8 mouse cellular contexts compared by ENCODE assay signal in the genomic region with DNA sequence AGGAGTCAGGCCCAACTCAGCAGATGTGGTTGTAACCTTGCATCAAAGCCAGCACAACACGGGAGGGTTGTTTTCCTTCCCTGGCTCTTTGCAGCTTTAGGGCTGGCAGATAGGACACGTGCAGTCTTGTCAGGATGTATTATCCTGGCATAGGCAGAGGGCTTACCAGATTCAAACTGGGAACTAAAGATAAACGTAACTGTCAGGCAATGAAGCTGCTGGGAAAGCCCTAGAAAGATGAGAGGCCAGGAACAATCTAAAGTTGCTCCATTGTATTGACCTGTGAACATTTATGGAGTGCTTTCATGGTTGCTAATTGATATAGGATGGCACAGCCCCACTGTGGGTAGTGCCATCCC. TPM values are rescaled to one million over a fixed set of nuclear protein-coding genes. Genes with fewer than 3 reads are reported as not detected.
A peak's percentile ranks its signal among the peaks of the same experiment; 100 is the strongest.
DNase-seq lines count a peak whose midpoint lies in the region; ATAC-seq and TF ChIP-seq lines count a peak whose summit lies in the region.

No protein-coding gene starts in this region.

- H3K4me2 ChIP-seq in embryonic facial prominence, embryonic 13.5 days, result peak overlapping the region; percentile 78
- H3K4me2 ChIP-seq in intestine, postnatal 0 days (replicated peaks; ENCODE audit: low read depth), result peak overlapping the region; percentile 69
- H3K4me2 ChIP-seq in neural tube, embryonic 13.5 days, result peak overlapping the region; percentile 72

- no peaks in the 10 kb centered on the region for H3K27me3 ChIP-seq in embryonic facial prominence, embryonic 13.5 days
- H3K27me3 ChIP-seq in intestine, postnatal 0 days (replicated peaks; ENCODE audit: control insufficient read depth, insufficient read depth, low read length), result no peaks in the 10 kb centered on the region
- no peaks in the 10 kb centered on the region for H3K27me3 ChIP-seq in neural tube, embryonic 13.5 days

- no peak for TF ChIP-seq CTCF in layer of hippocampus, adult 2 months (conservative IDR thresholded peaks at IDR 0.05)
- no peak for TF ChIP-seq CTCF in intestine, postnatal 0 days (IDR thresholded peaks at IDR 0.05; ENCODE audit: low read depth)

- peak overlapping the region; percentile 88 for H3K9ac ChIP-seq in embryonic facial prominence, embryonic 13.5 days
- H3K9ac ChIP-seq in intestine, postnatal 0 days (ENCODE audit: low read depth, low read length), result 0 out of 2 replicates have a peak overlapping the region, but pooled peaks have one; percentile 59
- H3K9ac ChIP-seq in neural tube, embryonic 13.5 days, result peak overlapping the region; percentile 84

- peak overlapping the region; percentile 93 for H3K27ac ChIP-seq in layer of hippocampus, adult 2 months
- peak overlapping the region; percentile 87 for H3K27ac ChIP-seq in embryonic facial prominence, embryonic 13.5 days
- peak overlapping the region; percentile 62; the same call in 1 of the 2 replicates for H3K27ac ChIP-seq in intestine, postnatal 0 days (ENCODE audit: low read depth, low read length)
- peak overlapping the region; percentile 83 for H3K27ac ChIP-seq in neural tube, embryonic 13.5 days (replicated peaks)

- DNase-seq in layer of hippocampus, adult 2 months (ENCODE audit: low spot score in 2 of 2), result no peak
- DNase-seq in layer of hippocampus, postnatal 36 days, result no peak
- DNase-seq in cerebellum, adult 11 months, result no peak
- DNase-seq in thymus, postnatal 10 days (ENCODE audit: low spot score in 2 of 2), result no peak

- peak overlapping the region; percentile 78 for H3K4me3 ChIP-seq in layer of hippocampus, adult 2 months
- peak overlapping the region; percentile 71 for H3K4me3 ChIP-seq in embryonic facial prominence, embryonic 13.5 days
- peak overlapping the region; percentile 49; the same call in 1 of the 2 replicates for H3K4me3 ChIP-seq in intestine, postnatal 0 days (ENCODE audit: low read depth, low read length)
- H3K4me3 ChIP-seq in neural tube, embryonic 13.5 days, result peak overlapping the region; percentile 58

- H3K36me3 ChIP-seq in embryonic facial prominence, embryonic 13.5 days, result peaks cover 44% of the 10 kb centered on the region
- peaks cover 27% of the 10 kb centered on the region for H3K36me3 ChIP-seq in intestine, postnatal 0 days (ENCODE audit: control insufficient read depth, insufficient read depth)
- H3K36me3 ChIP-seq in neural tube, embryonic 13.5 days, result peaks cover 44% of the 10 kb centered on the region

- peaks cover 11% of the 10 kb centered on the region for H3K4me1 ChIP-seq in embryonic facial prominence, embryonic 13.5 days
- H3K4me1 ChIP-seq in intestine, postnatal 0 days (replicated peaks; ENCODE audit: control insufficient read depth, insufficient read depth, low read length), result no peaks in the 10 kb centered on the region
- peaks cover 15% of the 10 kb centered on the region for H3K4me1 ChIP-seq in neural tube, embryonic 13.5 days (replicated peaks)

- no peak for ATAC-seq in embryonic facial prominence, embryonic 13.5 days (ENCODE audit: insufficient number of reproducible peaks, insufficient read depth, low FRiP score, low TSS enrichment, low read depth)
- peak; percentile 17; the same call in 1 of the 2 replicates for ATAC-seq in intestine, postnatal 0 days
- ATAC-seq in neural tube, embryonic 13.5 days (ENCODE audit: low read depth), result no peak; the same call in 1 of the 2 replicates
- no peak for ATAC-seq in cerebellum, adult (ENCODE audit: insufficient number of reproducible peaks, low FRiP score, low TSS enrichment)

- WGBS in embryonic facial prominence, embryonic 13.5 days, result 7% methylated on average over 3 of the region's 3 CpGs
- WGBS in intestine, postnatal 0 days, result 6% methylated on average over 3 of the region's 3 CpGs
- 8% methylated on average over 3 of the region's 3 CpGs for WGBS in neural tube, embryonic 13.5 days

- H3K9me3 ChIP-seq in embryonic facial prominence, embryonic 13.5 days, result no peaks in the 10 kb centered on the region
- H3K9me3 ChIP-seq in intestine, postnatal 0 days (ENCODE audit: control insufficient read depth), result no peaks in the 10 kb centered on the region
- no peaks in the 10 kb centered on the region for H3K9me3 ChIP-seq in neural tube, embryonic 13.5 days

RNA-seq across cellular contexts. Expression of a gene that starts 0.3 kb away (rescaled TPM):
- 10 to 100 TPM; 20.6 to 22.5 TPM for total RNA-seq in layer of hippocampus, adult 2 months (2021)
- 10 to 100 TPM; 23.0 to 23.1 TPM for total RNA-seq in layer of hippocampus, postnatal 36 days (2021)
- 19.2 and 19.4 TPM in 2 replicates for polyA plus RNA-seq in embryonic facial prominence, embryonic 13.5 days (2015; fragmentation: Nextera tagmentation; extraction: Ambion mirVana)
- polyA plus RNA-seq in intestine, postnatal 0 days (2015; fragmentation: Nextera tagmentation; extraction: Ambion mirVana), result 3.5 and 3.6 TPM in 2 replicates
- polyA plus RNA-seq in neural tube, embryonic 13.5 days (2015; fragmentation: Nextera tagmentation; extraction: Ambion mirVana), result 20.8 and 21.1 TPM in 2 replicates

RNA-seq across cellular contexts. Expression of a gene that starts 15.7 kb away (rescaled TPM):
- 1 to 10 TPM; 5.5 to 5.8 TPM for total RNA-seq in layer of hippocampus, adult 2 months (2021)
- total RNA-seq in layer of hippocampus, postnatal 36 days (2021), result 1 to 10 TPM; 4.9 to 5.0 TPM
- polyA plus RNA-seq in embryonic facial prominence, embryonic 13.5 days (2015; fragmentation: Nextera tagmentation; extraction: Ambion mirVana), result 14.8 and 15.5 TPM in 2 replicates
- 54.4 and 55.4 TPM in 2 replicates for polyA plus RNA-seq in intestine, postnatal 0 days (2015; fragmentation: Nextera tagmentation; extraction: Ambion mirVana)
- polyA plus RNA-seq in neural tube, embryonic 13.5 days (2015; fragmentation: Nextera tagmentation; extraction: Ambion mirVana), result 7.1 and 8.3 TPM in 2 replicates

RNA-seq across cellular contexts. Expression of a gene that starts 15.8 kb away (rescaled TPM):
- total RNA-seq in layer of hippocampus, adult 2 months (2021), result 10 to 100 TPM; 16.6 to 19.4 TPM
- total RNA-seq in layer of hippocampus, postnatal 36 days (2021), result 10 to 100 TPM; 16.8 TPM
- 8.8 and 9.1 TPM in 2 replicates for polyA plus RNA-seq in embryonic facial prominence, embryonic 13.5 days (2015; fragmentation: Nextera tagmentation; extraction: Ambion mirVana)
- 7.5 and 10.5 TPM in 2 replicates for polyA plus RNA-seq in intestine, postnatal 0 days (2015; fragmentation: Nextera tagmentation; extraction: Ambion mirVana)
- polyA plus RNA-seq in neural tube, embryonic 13.5 days (2015; fragmentation: Nextera tagmentation; extraction: Ambion mirVana), result 4.9 and 5.5 TPM in 2 replicates
